In genomic region chr3:53315449-53315848, GRCm38 (mm10) we compare ENCODE assay signal across 23 mouse cellular contexts.
A peak's percentile ranks its signal among the peaks of the same experiment; 100 is the strongest.
DNase-seq lines count a peak whose midpoint lies in the region; ATAC-seq and TF ChIP-seq lines count a peak whose summit lies in the region.
"Had no signal": no experiment of that assay in that cellular context is flagged by ENCODE, and none has a peak within 500 bp of the region (broad histone marks: within the 10 kb centered on the region; RNA-seq: fewer than 3 reads in every experiment).

No protein-coding gene starts in this region.

- no peak overlapping the region for H3K4me2 ChIP-seq in forebrain, embryonic 14.5 days (ENCODE audit: low read length)
- H3K4me2 ChIP-seq in forebrain, embryonic 16.5 days (ENCODE audit: low read length), result no peak overlapping the region
- no peak overlapping the region for H3K4me2 ChIP-seq in forebrain, postnatal 0 days (ENCODE audit: low read depth)

- intact Hi-C loops in heart, postnatal 36 days (cut with DNase I), result no loop called here

- no peak overlapping the region for H3K4me3 ChIP-seq in forebrain, embryonic 14.5 days (ENCODE audit: low read depth, low read length)
- H3K4me3 ChIP-seq in forebrain, embryonic 10.5 days, result no peak overlapping the region
- no peak overlapping the region for H3K4me3 ChIP-seq in forebrain, embryonic 16.5 days (replicated peaks; ENCODE audit: low read length)
- no peak overlapping the region for H3K4me3 ChIP-seq in forebrain, postnatal 0 days (ENCODE audit: low read depth, low read length)
- H3K4me3 ChIP-seq in thymus, adult 2 months (ENCODE audit: control insufficient read depth, insufficient read depth, low read length), result no peak overlapping the region

- peak; percentile 20 for DNase-seq in forebrain, embryonic 14.5 days (ENCODE audit: low spot score)
- DNase-seq in forebrain, embryonic 10.5 days (ENCODE audit: extremely low spot score, low spot score), result no peak
- no peak for DNase-seq in forebrain, postnatal 0 days
- DNase-seq in heart, adult 11 months, result peak; percentile 44
- no peak for DNase-seq in heart, postnatal 36 days
- peak; percentile 37 for DNase-seq in brain, embryonic 14.5 days (ENCODE audit: low read depth)
- no peak for DNase-seq in thymus, adult 2 months
- DNase-seq: adrenal gland, adult 2 months; adrenal gland, adult 8-10 months; adrenal gland, postnatal 10 days; adrenal gland, postnatal 14 days; adrenal gland, postnatal 25 days; adrenal gland, postnatal 36 days; B cell, adult 2 months; cerebellum, adult 11 months; cerebellum, adult 11-12 months; cerebellum, adult 18-20 months had no signal

- WGBS in forebrain, embryonic 14.5 days, result 59% methylated on average over 2 of the region's 2 CpGs
- WGBS in forebrain, embryonic 10.5 days, result 89% methylated on average over 2 of the region's 2 CpGs
- 51% methylated on average over 2 of the region's 2 CpGs for WGBS in forebrain, embryonic 16.5 days
- WGBS in forebrain, postnatal 0 days, result 57% methylated on average over 2 of the region's 2 CpGs
- WGBS in thymus, adult 2 months, result 90% methylated on average over 2 of the region's 2 CpGs

- H3K27ac ChIP-seq in forebrain, embryonic 14.5 days (ENCODE audit: low read depth, low read length), result no peak overlapping the region
- no peak overlapping the region for H3K27ac ChIP-seq in forebrain, embryonic 10.5 days
- no peak overlapping the region for H3K27ac ChIP-seq in forebrain, embryonic 16.5 days (ENCODE audit: low read length)
- H3K27ac ChIP-seq in forebrain, postnatal 0 days (ENCODE audit: low read depth, low read length), result no peak overlapping the region
- H3K27ac ChIP-seq in thymus, adult 2 months (ENCODE audit: control insufficient read depth, insufficient read depth, low read length), result no peak overlapping the region

- ATAC-seq in forebrain, embryonic 14.5 days, result peak; percentile 54; the same call in 1 of the 2 replicates
- ATAC-seq in forebrain, embryonic 16.5 days, result peak; percentile 74
- ATAC-seq in forebrain, postnatal 0 days, result no peak
- ATAC-seq: activated CD4-positive, CD25-positive, alpha-beta regulatory T cell, adult 4 months; CD4-positive, CD25-positive, alpha-beta regulatory T cell, adult 4 months; Patski had no signal

- H3K36me3 ChIP-seq in forebrain, embryonic 14.5 days (ENCODE audit: control insufficient read depth, insufficient read depth, low read length), result no peaks in the 10 kb centered on the region
- H3K36me3 ChIP-seq in forebrain, embryonic 10.5 days (replicated peaks), result no peaks in the 10 kb centered on the region
- H3K36me3 ChIP-seq in forebrain, embryonic 16.5 days (ENCODE audit: control insufficient read depth, insufficient read depth), result no peaks in the 10 kb centered on the region
- H3K36me3 ChIP-seq in forebrain, postnatal 0 days (ENCODE audit: insufficient read depth), result no peaks in the 10 kb centered on the region
- no peaks in the 10 kb centered on the region for H3K36me3 ChIP-seq in thymus, adult 2 months (ENCODE audit: control insufficient read depth, insufficient read depth, low read length)
- H3K36me3 ChIP-seq: G1E had no signal

- no peak overlapping the region for H3K9ac ChIP-seq in forebrain, embryonic 14.5 days (ENCODE audit: low read length)
- no peak overlapping the region for H3K9ac ChIP-seq in forebrain, embryonic 16.5 days (replicated peaks; ENCODE audit: low read depth, low read length)
- no peak overlapping the region for H3K9ac ChIP-seq in forebrain, postnatal 0 days

- no peak for TF ChIP-seq POLR2A in brain, embryonic 14.5 days (IDR thresholded peaks at IDR 0.05; ENCODE audit: borderline replicate concordance, extremely low read depth, insufficient read depth, insufficient read length, poor library complexity, severe bottlenecking)
- TF ChIP-seq POLR2A in thymus, adult 2 months (IDR thresholded peaks at IDR 0.05; ENCODE audit: control insufficient read depth, extremely low read depth, insufficient read depth, low read length, poor library complexity), result no peak

- no peak for TF ChIP-seq CTCF in forebrain, postnatal 0 days (IDR thresholded peaks at IDR 0.05; ENCODE audit: low read depth)
- no peak for TF ChIP-seq CTCF in brain, embryonic 14.5 days (IDR thresholded peaks at IDR 0.05; ENCODE audit: borderline replicate concordance, extremely low read depth, insufficient read depth, insufficient read length)
- no peak for TF ChIP-seq CTCF in thymus, adult 2 months (IDR thresholded peaks at IDR 0.05; ENCODE audit: borderline replicate concordance, control insufficient read depth, extremely low read depth, insufficient read depth, low read length, poor library complexity)

- no peaks in the 10 kb centered on the region for H3K9me3 ChIP-seq in forebrain, embryonic 14.5 days (replicated peaks; ENCODE audit: control insufficient read depth, low read length)
- no peaks in the 10 kb centered on the region for H3K9me3 ChIP-seq in forebrain, embryonic 10.5 days
- H3K9me3 ChIP-seq in forebrain, embryonic 16.5 days (ENCODE audit: control insufficient read depth, low read length), result no peaks in the 10 kb centered on the region
- no peaks in the 10 kb centered on the region for H3K9me3 ChIP-seq in forebrain, postnatal 0 days (ENCODE audit: low read length)

- no peaks in the 10 kb centered on the region for H3K27me3 ChIP-seq in forebrain, embryonic 14.5 days (replicated peaks; ENCODE audit: control insufficient read depth, insufficient read depth, low read length)
- H3K27me3 ChIP-seq in forebrain, embryonic 10.5 days (ENCODE audit: poor library complexity, severe bottlenecking), result no peaks in the 10 kb centered on the region
- no peaks in the 10 kb centered on the region for H3K27me3 ChIP-seq in forebrain, embryonic 16.5 days (replicated peaks; ENCODE audit: control insufficient read depth, insufficient read depth, low read length)
- no peaks in the 10 kb centered on the region for H3K27me3 ChIP-seq in forebrain, postnatal 0 days (ENCODE audit: insufficient read depth, low read length)
- H3K27me3 ChIP-seq in thymus, adult 2 months (ENCODE audit: control insufficient read depth, insufficient read depth, low read length), result no peaks in the 10 kb centered on the region
- H3K27me3 ChIP-seq: CH12.LX, Patski had no signal

- H3K4me1 ChIP-seq in forebrain, embryonic 14.5 days (ENCODE audit: control insufficient read depth, insufficient read depth, low read length), result no peaks in the 10 kb centered on the region
- no peaks in the 10 kb centered on the region for H3K4me1 ChIP-seq in forebrain, embryonic 10.5 days
- peaks cover 7% of the 10 kb centered on the region; the same call in 1 of the 2 replicates for H3K4me1 ChIP-seq in forebrain, embryonic 16.5 days (replicated peaks; ENCODE audit: control insufficient read depth, insufficient read depth, low read length)
- H3K4me1 ChIP-seq in forebrain, postnatal 0 days (ENCODE audit: insufficient read depth), result no peaks in the 10 kb centered on the region
- H3K4me1 ChIP-seq in thymus, adult 2 months (replicated peaks; ENCODE audit: control insufficient read depth, insufficient read depth, low read length), result no peaks in the 10 kb centered on the region

Comparison
In these comparisons a context has a peak if more than half of its experiments do, and no peak if none do; other contexts are left out.
1. DNase-seq: peak in forebrain, embryonic 14.5 days (single experiment), heart, adult 11 months (single experiment) and brain, embryonic 14.5 days (single experiment); none in forebrain, embryonic 10.5 days (single experiment), forebrain, postnatal 0 days (single experiment), heart, postnatal 36 days (0 of 2) and thymus, adult 2 months (single experiment).